Mouse (Mus musculus): ENCODE results near the gene Nup210l. TPM values are rescaled to one million over a fixed set of nuclear protein-coding genes. Genes with fewer than 3 reads are reported as not detected.
A peak's percentile ranks its signal among the peaks of the same experiment; 100 is the strongest.

The Nup210l gene
- polyA plus RNA-seq, 1 experiment: 0.14 TPM

GRCm38 (mm10) chr3:90194759-90195158 is 90.8 kb downstream of the Nup210l start:
- Histone ChIP-seq H3K36me3 (ENCODE audit: control insufficient read depth, insufficient read depth, low read length) (no peaks in the 10 kb centered on the region), H3K4me1 (ENCODE audit: control insufficient read depth, insufficient read depth, low read length) (no peaks in the 10 kb centered on the region; the same call in 1 of the 2 replicates), H3K4me3 (ENCODE audit: insufficient read depth, low read depth, low read length) (no peak overlapping the region), H3K27me3 (replicated peaks; ENCODE audit: control insufficient read depth, insufficient read depth, low read length) (no peaks in the 10 kb centered on the region), H3K27ac (ENCODE audit: insufficient read depth, low read depth, low read length) (no peak overlapping the region)
- no peak for DNase-seq
- 57% methylated on average over 4 of the region's 4 CpGs for WGBS
- no peak for TF ChIP-seq POLR2A (IDR thresholded peaks at IDR 0.05; ENCODE audit: low read depth, low read length)
- TF ChIP-seq CTCF (conservative IDR thresholded peaks at IDR 0.05; ENCODE audit: insufficient read depth, insufficient read length, low read depth, low read length): no peak

GRCm38 (mm10) chr3:90195644-90196043 is 91.7 kb downstream of the Nup210l start:
- Histone ChIP-seq H3K4me1 (ENCODE audit: control insufficient read depth, insufficient read depth, low read length) (no peaks in the 10 kb centered on the region; the same call in 1 of the 2 replicates), H3K27ac (ENCODE audit: insufficient read depth, low read depth, low read length) (no peak overlapping the region), H3K36me3 (ENCODE audit: control insufficient read depth, insufficient read depth, low read length) (no peaks in the 10 kb centered on the region), H3K27me3 (replicated peaks; ENCODE audit: control insufficient read depth, insufficient read depth, low read length) (no peaks in the 10 kb centered on the region), H3K4me3 (ENCODE audit: insufficient read depth, low read depth, low read length) (no peak overlapping the region)
- no peak for DNase-seq
- WGBS: 69% methylated on average over 1 of the region's 1 CpGs
- no peak for TF ChIP-seq CTCF (conservative IDR thresholded peaks at IDR 0.05; ENCODE audit: insufficient read depth, insufficient read length, low read depth, low read length)
- no peak for TF ChIP-seq POLR2A (IDR thresholded peaks at IDR 0.05; ENCODE audit: low read depth, low read length)

GRCm38 (mm10) chr3:90197548-90197947 is 93.6 kb downstream of the Nup210l start:
- no peak overlapping the region for H3K4me3 ChIP-seq (ENCODE audit: insufficient read depth, low read depth, low read length)
- WGBS: 75% methylated on average over 1 of the region's 1 CpGs
- no peaks in the 10 kb centered on the region for H3K36me3 ChIP-seq (ENCODE audit: control insufficient read depth, insufficient read depth, low read length)
- no peak overlapping the region for H3K27ac ChIP-seq (ENCODE audit: insufficient read depth, low read depth, low read length)
- H3K4me1 ChIP-seq (ENCODE audit: control insufficient read depth, insufficient read depth, low read length): no peaks in the 10 kb centered on the region
- DNase-seq: no peak
- TF ChIP-seq CTCF (conservative IDR thresholded peaks at IDR 0.05; ENCODE audit: insufficient read depth, insufficient read length, low read depth, low read length) (no peak), POLR2A (IDR thresholded peaks at IDR 0.05; ENCODE audit: low read depth, low read length) (no peak)
- no peaks in the 10 kb centered on the region for H3K27me3 ChIP-seq (replicated peaks; ENCODE audit: control insufficient read depth, insufficient read depth, low read length)

GRCm38 (mm10) chr3:90202884-90203283 is 99.0 kb downstream of the Nup210l start:
- no peak for TF ChIP-seq CTCF (conservative IDR thresholded peaks at IDR 0.05; ENCODE audit: insufficient read depth, insufficient read length, low read depth, low read length)
- no peak for TF ChIP-seq POLR2A (IDR thresholded peaks at IDR 0.05; ENCODE audit: low read depth, low read length)
- Histone ChIP-seq H3K36me3 (ENCODE audit: control insufficient read depth, insufficient read depth, low read length) (0 out of 2 replicates have a peak, but pooled peaks cover 2% of the 10 kb centered on the region), H3K27ac (ENCODE audit: insufficient read depth, low read depth, low read length) (no peak overlapping the region), H3K27me3 (replicated peaks; ENCODE audit: control insufficient read depth, insufficient read depth, low read length) (no peaks in the 10 kb centered on the region), H3K4me3 (ENCODE audit: insufficient read depth, low read depth, low read length) (no peak overlapping the region), H3K4me1 (ENCODE audit: control insufficient read depth, insufficient read depth, low read length) (peaks cover 4% of the 10 kb centered on the region)
- peak; percentile 51 for DNase-seq
- WGBS: 52% methylated on average over 1 of the region's 1 CpGs

GRCm38 (mm10) chr3:90203619-90204018 is 99.7 kb downstream of the Nup210l start:
- no peak for TF ChIP-seq POLR2A (IDR thresholded peaks at IDR 0.05; ENCODE audit: low read depth, low read length)
- no peaks in the 10 kb centered on the region for H3K27me3 ChIP-seq (replicated peaks; ENCODE audit: control insufficient read depth, insufficient read depth, low read length)
- H3K4me3 ChIP-seq (ENCODE audit: insufficient read depth, low read depth, low read length): no peak overlapping the region
- DNase-seq: no peak
- H3K27ac ChIP-seq (ENCODE audit: insufficient read depth, low read depth, low read length): no peak overlapping the region
- H3K4me1 ChIP-seq (ENCODE audit: control insufficient read depth, insufficient read depth, low read length): peaks cover 4% of the 10 kb centered on the region
- WGBS: 37% methylated on average over 5 of the region's 5 CpGs
- 0 out of 2 replicates have a peak, but pooled peaks cover 2% of the 10 kb centered on the region for H3K36me3 ChIP-seq (ENCODE audit: control insufficient read depth, insufficient read depth, low read length)

GRCm38 (mm10) chr3:90204582-90204981 is 100.7 kb downstream of the Nup210l start:
- no peak for DNase-seq
- Histone ChIP-seq H3K27me3 (replicated peaks; ENCODE audit: control insufficient read depth, insufficient read depth, low read length) (no peaks in the 10 kb centered on the region), H3K4me1 (ENCODE audit: control insufficient read depth, insufficient read depth, low read length) (peaks cover 4% of the 10 kb centered on the region), H3K4me3 (ENCODE audit: insufficient read depth, low read depth, low read length) (no peak overlapping the region), H3K27ac (ENCODE audit: insufficient read depth, low read depth, low read length) (no peak overlapping the region), H3K36me3 (ENCODE audit: control insufficient read depth, insufficient read depth, low read length) (0 out of 2 replicates have a peak, but pooled peaks cover 2% of the 10 kb centered on the region)
- WGBS: 95% methylated on average over 2 of the region's 2 CpGs
- TF ChIP-seq POLR2A (IDR thresholded peaks at IDR 0.05; ENCODE audit: low read depth, low read length): no peak
- no peak for TF ChIP-seq CTCF (conservative IDR thresholded peaks at IDR 0.05; ENCODE audit: insufficient read depth, insufficient read length, low read depth, low read length)

- Histone ChIP-seq H3K27me3 (replicated peaks; ENCODE audit: control insufficient read depth, insufficient read depth, low read length) (no peaks in the 10 kb centered on the region), H3K27ac (ENCODE audit: insufficient read depth, low read depth, low read length) (no peak overlapping the region), H3K36me3 (ENCODE audit: control insufficient read depth, insufficient read depth, low read length) (peaks cover 2% of the 10 kb centered on the region; the same call in 1 of the 2 replicates), H3K4me1 (ENCODE audit: control insufficient read depth, insufficient read depth, low read length) (peaks cover 6% of the 10 kb centered on the region), H3K4me3 (ENCODE audit: insufficient read depth, low read depth, low read length) (no peak overlapping the region)
- no peak for TF ChIP-seq POLR2A (IDR thresholded peaks at IDR 0.05; ENCODE audit: low read depth, low read length)
- no peak for TF ChIP-seq CTCF (conservative IDR thresholded peaks at IDR 0.05; ENCODE audit: insufficient read depth, insufficient read length, low read depth, low read length)
- DNase-seq: no peak
- WGBS: 66% methylated on average over 2 of the region's 2 CpGs
Observed at GRCm38 (mm10) chr3:90208662-90209061, 104.7 kb downstream of the Nup210l start.

Measured in kidney, adult 2 months (tissue).